Mouse (Mus musculus) embryonic facial prominence, embryonic 14.5 days (tissue): ENCODE data around the gene Cldn1. TPM values are rescaled to one million over a fixed set of nuclear protein-coding genes. Genes with fewer than 3 reads are reported as not detected.

Source experiments
- ATAC-seq: fragments of 200-750 bp; cut with Nextera tagmentation; 2 replicates; pipeline ENCODE4 v1.8.0; 2017; ENCODE audit warnings: low read depth, moderate number of reproducible peaks, moderate TSS enrichment
- DNase-seq: peaks from one replicate; pipeline ENCODE4 v3.0.0-alpha.2; 2015; ENCODE audit warnings: low spot score
- H3K27ac ChIP-seq: fragments of 300-500 bp; sonication (generic); replicated peaks from 2 replicates; pipeline ENCODE4 v1.5.1; 2014; ENCODE audit warnings: low read depth, mild to moderate bottlenecking, low read length, moderate library complexity
- H3K27me3 ChIP-seq: fragments of 300-500 bp; sonication (generic); replicated peaks from 2 replicates; pipeline ENCODE4 v1.6.1; 2014; ENCODE audit warnings: low read length; ENCODE audit not compliant: control insufficient read depth, insufficient read depth
- H3K36me3 ChIP-seq: fragments of 300-500 bp; sonication (generic); 2 replicates; pipeline ENCODE4 v1.6.1; 2014; ENCODE audit warnings: low read length, mixed read lengths; ENCODE audit not compliant: control insufficient read depth, insufficient read depth
- H3K4me1 ChIP-seq: fragments of 300-500 bp; sonication (generic); 2 replicates; pipeline ENCODE4 v1.6.1; 2014; ENCODE audit warnings: antibody characterized with exemption, low read length; ENCODE audit not compliant: control insufficient read depth, insufficient read depth
- H3K4me2 ChIP-seq: fragments of 300-500 bp; sonication (generic); 2 replicates; pipeline ENCODE4 v1.6.1; 2014; ENCODE audit warnings: low read depth, mild to moderate bottlenecking, low read length, moderate library complexity, mixed read lengths
- H3K4me3 ChIP-seq: fragments of 300-500 bp; sonication (generic); 2 replicates; pipeline ENCODE4 v1.5.1; 2014; ENCODE audit warnings: low read depth, mild to moderate bottlenecking, low read length
- H3K9ac ChIP-seq: fragments of 300-500 bp; sonication (generic); 2 replicates; pipeline ENCODE4 v1.6.1; 2014; ENCODE audit warnings: low read depth, mild to moderate bottlenecking, low read length, moderate library complexity, mixed read lengths
- H3K9me3 ChIP-seq: fragments of 300-500 bp; sonication (generic); 2 replicates; pipeline ENCODE4 v1.6.1; 2016; ENCODE audit warnings: low read length; ENCODE audit not compliant: control insufficient read depth
- WGBS: fragments of 180-500 bp; shearing (Covaris S2); extraction: QIAGEN DNeasy Blood & Tissue Kit; methylation state at CpG from one replicate; pipeline ENCODE4 v1.1.7; 2014; 5-methylcytosine and 5-hydroxymethylcytosine counted together
- polyA plus RNA-seq: library from polyadenylated mRNA; unstranded; fragments of >200 nt; fragmentation: Nextera tagmentation; extraction: Ambion mirVana; gene quantifications from 2 replicates; pipeline ENCODE4 v1.2.1, GENCODE M21; 2014

Gene Cldn1
- polyA plus RNA-seq, 1 experiment from 2014 or later = 25.4 TPM

- Histone ChIP-seq H3K27me3 (no peaks in the 10 kb centered on the region), H3K9ac (no peak overlapping the region), H3K4me2 (no peak overlapping the region), H3K9me3 (0 out of 2 replicates have a peak, but pooled peaks cover 2% of the 10 kb centered on the region), H3K27ac (no peak overlapping the region), H3K4me1 (no peaks in the 10 kb centered on the region), H3K4me3 (no peak overlapping the region), H3K36me3 (no peaks in the 10 kb centered on the region)
- 83% methylated on average over 4 of the region's 4 CpGs for WGBS
- no peak for DNase-seq
- ATAC-seq = no peak
Measured at GRCm38 (mm10) chr16:26350786-26351185, 20.9 kb downstream of the Cldn1 start.

DNA sequence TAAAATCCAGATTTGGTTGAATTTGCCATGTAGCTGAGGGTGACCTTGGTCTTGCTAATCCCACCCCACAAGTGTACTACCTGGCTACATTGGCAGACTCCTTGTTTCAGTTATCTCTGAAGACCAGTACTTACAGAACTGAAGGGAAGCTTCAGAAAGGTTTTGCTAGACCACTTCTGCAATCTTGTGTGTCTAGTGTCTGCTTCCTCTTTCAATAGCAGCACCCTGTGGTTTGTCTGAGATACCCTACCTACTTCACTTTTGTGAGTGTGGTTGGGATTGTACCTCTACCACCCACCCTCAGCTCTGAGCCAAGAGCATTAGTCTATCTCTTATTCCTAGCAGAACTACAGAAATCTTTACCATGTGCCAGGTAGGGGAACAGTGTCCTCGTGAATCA is 22.8 kb downstream of the Cldn1 start:
- Histone ChIP-seq H3K4me2 (no peak overlapping the region), H3K9ac (no peak overlapping the region), H3K27me3 (no peaks in the 10 kb centered on the region), H3K36me3 (no peaks in the 10 kb centered on the region), H3K4me3 (no peak overlapping the region), H3K27ac (no peak overlapping the region), H3K9me3 (no peaks in the 10 kb centered on the region), H3K4me1 (no peaks in the 10 kb centered on the region)
- DNase-seq (no peak), ATAC-seq (no peak)
- 69% methylated on average over 1 of the region's 1 CpGs for WGBS

- Histone ChIP-seq H3K9me3 (no peaks in the 10 kb centered on the region), H3K4me2 (no peak overlapping the region), H3K9ac (no peak overlapping the region), H3K27me3 (no peaks in the 10 kb centered on the region), H3K4me3 (no peak overlapping the region), H3K27ac (no peak overlapping the region), H3K4me1 (no peaks in the 10 kb centered on the region), H3K36me3 (no peaks in the 10 kb centered on the region)
- ATAC-seq (no peak), DNase-seq (no peak)
- WGBS = 60% methylated on average over 7 of the region's 7 CpGs
Measured at GRCm38 (mm10) chr16:26316281-26316680, 55.4 kb downstream of the Cldn1 start.

DNA sequence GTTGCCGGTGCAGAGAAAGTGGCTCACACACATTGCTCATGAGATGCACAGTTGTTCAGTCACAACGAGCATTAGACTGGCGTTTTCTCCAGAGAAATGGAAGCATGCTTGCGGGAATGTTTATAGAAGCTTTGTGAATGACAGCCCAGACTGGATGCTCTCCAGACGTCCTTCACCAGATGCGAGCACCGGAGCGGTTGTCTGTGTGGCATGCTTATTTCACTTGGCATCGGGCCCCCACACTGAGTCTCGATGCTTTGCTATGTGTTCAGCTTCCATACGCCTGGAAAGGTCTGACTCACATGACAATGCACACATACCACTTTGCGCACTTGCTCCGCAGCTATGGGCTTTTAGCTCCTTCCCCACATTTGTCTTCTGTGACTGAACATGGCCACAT is 56.8 kb downstream of the Cldn1 start:
- no peaks in the 10 kb centered on the region for H3K9me3 ChIP-seq
- H3K4me3 ChIP-seq = no peak overlapping the region
- no peak overlapping the region for H3K9ac ChIP-seq
- no peak for ATAC-seq
- H3K4me2 ChIP-seq = no peak overlapping the region
- H3K36me3 ChIP-seq = no peaks in the 10 kb centered on the region
- WGBS = 46% methylated on average over 13 of the region's 13 CpGs
- H3K27me3 ChIP-seq = no peaks in the 10 kb centered on the region
- no peak overlapping the region for H3K27ac ChIP-seq
- DNase-seq = peak; percentile 77
- H3K4me1 ChIP-seq = no peaks in the 10 kb centered on the region

- H3K9ac ChIP-seq = no peak overlapping the region
- no peaks in the 10 kb centered on the region for H3K27me3 ChIP-seq
- no peaks in the 10 kb centered on the region for H3K4me1 ChIP-seq
- no peak overlapping the region for H3K4me3 ChIP-seq
- DNase-seq = no peak
- 86% methylated on average over 2 of the region's 2 CpGs for WGBS
- no peak overlapping the region for H3K4me2 ChIP-seq
- H3K36me3 ChIP-seq = no peaks in the 10 kb centered on the region
- ATAC-seq = no peak
- H3K9me3 ChIP-seq = no peaks in the 10 kb centered on the region
- H3K27ac ChIP-seq = no peak overlapping the region
Measured at GRCm38 (mm10) chr16:26309402-26309801, 62.2 kb downstream of the Cldn1 start.

Other genes starting within 250 kb of the Cldn1 start
- not detected in 2 replicates for gene Cldn16, start 91.3 kb upstream of the Cldn1 start, polyA plus RNA-seq
- gene Tmem207, start 154.9 kb upstream of the Cldn1 start, polyA plus RNA-seq = not detected in 2 replicates
- 10.1 and 10.3 TPM in 2 replicates for gene Il1rap, start 209.9 kb upstream of the Cldn1 start, polyA plus RNA-seq